8 mouse cellular contexts compared by ENCODE assay signal in the genomic region with DNA sequence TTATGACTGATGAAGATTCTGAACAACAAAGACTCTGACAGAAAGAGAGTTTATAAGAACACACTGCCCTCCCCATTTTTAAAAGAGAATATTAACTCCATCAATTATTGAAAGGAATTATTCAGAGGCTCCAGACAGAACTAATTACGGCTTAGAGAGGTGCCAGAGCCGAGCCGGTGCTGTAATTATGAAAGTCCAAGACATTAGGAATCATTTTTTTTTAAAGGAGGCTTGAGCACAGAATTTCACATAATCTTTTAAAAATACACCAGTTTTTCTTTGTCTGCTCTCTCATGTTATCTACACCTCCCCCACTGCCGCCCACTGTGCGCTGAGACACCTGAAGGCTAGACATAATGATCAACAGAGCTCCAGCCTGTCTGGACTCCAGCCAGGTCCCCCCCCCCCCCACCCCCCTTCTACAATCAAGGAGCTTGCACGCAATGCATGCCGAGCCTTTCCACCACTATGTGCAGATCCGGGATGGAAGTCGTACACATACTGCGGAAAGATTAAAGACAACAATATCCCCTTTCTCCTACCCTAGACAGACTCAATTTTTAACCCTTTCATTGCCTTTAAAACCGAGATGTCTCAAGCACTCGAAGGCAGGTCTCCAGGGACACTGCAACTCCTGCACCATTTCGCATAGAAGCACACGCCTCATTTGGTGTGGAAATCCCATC.
DNase-seq lines count a peak whose midpoint lies in the region; ATAC-seq and TF ChIP-seq lines count a peak whose summit lies in the region.

No protein-coding gene starts in this region.

- H3K4me3 ChIP-seq in bone marrow, adult 2 months (replicated peaks; ENCODE audit: control insufficient read depth, low read depth, low read length): peak overlapping the region; percentile 63
- peak overlapping the region; percentile 62 for H3K4me3 ChIP-seq in embryonic facial prominence, embryonic 12.5 days
- H3K4me3 ChIP-seq in heart, embryonic 16.5 days (ENCODE audit: low read length): peak overlapping the region; percentile 79
- H3K4me3 ChIP-seq in liver, embryonic 16.5 days (ENCODE audit: low read depth, low read length): peak overlapping the region; percentile 58
- peak overlapping the region; percentile 83 for H3K4me3 ChIP-seq in neural tube, embryonic 11.5 days (ENCODE audit: low read depth, low read length)

- WGBS in bone marrow, adult 2 months: under 1% methylated on average over 14 of the region's 14 CpGs
- 1% methylated on average over 14 of the region's 14 CpGs for WGBS in embryonic facial prominence, embryonic 12.5 days
- under 1% methylated on average over 14 of the region's 14 CpGs for WGBS in heart, embryonic 16.5 days
- 3% methylated on average over 14 of the region's 14 CpGs for WGBS in liver, embryonic 16.5 days (ENCODE audit: insufficient replicate concordance)
- WGBS in neural tube, embryonic 11.5 days: 2% methylated on average over 14 of the region's 14 CpGs

- TF ChIP-seq POLR2A in bone marrow, adult 2 months (IDR thresholded peaks at IDR 0.05; ENCODE audit: borderline replicate concordance, control insufficient read depth, low read depth, low read length): no peak

- peak overlapping the region; percentile 54 for H3K4me2 ChIP-seq in embryonic facial prominence, embryonic 12.5 days (replicated peaks)
- peak overlapping the region; percentile 67 for H3K4me2 ChIP-seq in heart, embryonic 16.5 days (ENCODE audit: low read depth, low read length)
- H3K4me2 ChIP-seq in liver, embryonic 16.5 days (ENCODE audit: low read depth, low read length): peak overlapping the region; percentile 79
- peak overlapping the region; percentile 47 for H3K4me2 ChIP-seq in neural tube, embryonic 11.5 days (ENCODE audit: low read depth)

- no peaks in the 10 kb centered on the region for H3K36me3 ChIP-seq in embryonic facial prominence, embryonic 12.5 days
- no peaks in the 10 kb centered on the region for H3K36me3 ChIP-seq in heart, embryonic 16.5 days (ENCODE audit: control insufficient read depth, insufficient read depth)
- H3K36me3 ChIP-seq in liver, embryonic 16.5 days (ENCODE audit: control insufficient read depth, insufficient read depth): no peaks in the 10 kb centered on the region
- H3K36me3 ChIP-seq in neural tube, embryonic 11.5 days (ENCODE audit: control insufficient read depth, insufficient read depth, low read length): no peaks in the 10 kb centered on the region

- no peak overlapping the region for H3K27ac ChIP-seq in bone marrow, adult 2 months (ENCODE audit: control insufficient read depth, insufficient read depth, low read depth, low read length, poor library complexity)
- peak overlapping the region; percentile 93 for H3K27ac ChIP-seq in embryonic facial prominence, embryonic 12.5 days
- H3K27ac ChIP-seq in heart, embryonic 16.5 days (ENCODE audit: low read length): peak overlapping the region; percentile 88
- peak overlapping the region; percentile 48; the same call in 1 of the 2 replicates for H3K27ac ChIP-seq in liver, embryonic 16.5 days (ENCODE audit: low read length)
- H3K27ac ChIP-seq in neural tube, embryonic 11.5 days (ENCODE audit: low read depth, low read length): peak overlapping the region; percentile 91

- H3K9me3 ChIP-seq in embryonic facial prominence, embryonic 12.5 days: no peaks in the 10 kb centered on the region
- H3K9me3 ChIP-seq in heart, embryonic 16.5 days (replicated peaks; ENCODE audit: control insufficient read depth, low read length): no peaks in the 10 kb centered on the region
- H3K9me3 ChIP-seq in liver, embryonic 16.5 days (replicated peaks; ENCODE audit: control insufficient read depth, low read length): no peaks in the 10 kb centered on the region
- no peaks in the 10 kb centered on the region for H3K9me3 ChIP-seq in neural tube, embryonic 11.5 days (ENCODE audit: control insufficient read depth, low read length)

- no peak for TF ChIP-seq CTCF in bone marrow, adult 2 months (IDR thresholded peaks at IDR 0.05; ENCODE audit: control insufficient read depth, insufficient read depth, low read length)

- peak; percentile 88 for DNase-seq in 416B (ENCODE audit: low read depth)
- DNase-seq in kidney, postnatal 25 days: peak; percentile 42 to 60
- DNase-seq in neural tube, embryonic 11.5 days (ENCODE audit: low spot score): peak; percentile 85
- DNase-seq in thymus, postnatal 14 days: peak; percentile 59

- no peaks in the 10 kb centered on the region for H3K27me3 ChIP-seq in embryonic facial prominence, embryonic 12.5 days
- H3K27me3 ChIP-seq in heart, embryonic 16.5 days (ENCODE audit: control insufficient read depth, insufficient read depth, low read length): no peaks in the 10 kb centered on the region
- H3K27me3 ChIP-seq in liver, embryonic 16.5 days (ENCODE audit: control insufficient read depth, insufficient read depth, low read depth, low read length): no peaks in the 10 kb centered on the region
- no peaks in the 10 kb centered on the region for H3K27me3 ChIP-seq in neural tube, embryonic 11.5 days (ENCODE audit: control insufficient read depth, insufficient read depth, low read length)

- peak; percentile 93 for ATAC-seq in embryonic facial prominence, embryonic 12.5 days (ENCODE audit: insufficient number of reproducible peaks, insufficient read depth, low FRiP score, low TSS enrichment)
- ATAC-seq in heart, embryonic 16.5 days (replicated peaks; ENCODE audit: extremely low read depth, insufficient read depth, low FRiP score): peak; percentile 77
- ATAC-seq in liver, embryonic 16.5 days (ENCODE audit: low read depth): peak; percentile 16; the same call in 1 of the 2 replicates
- peak; percentile 76 for ATAC-seq in neural tube, embryonic 11.5 days (ENCODE audit: insufficient read depth, low FRiP score, low TSS enrichment)

- peak overlapping the region; percentile 86 for H3K9ac ChIP-seq in embryonic facial prominence, embryonic 12.5 days
- H3K9ac ChIP-seq in heart, embryonic 16.5 days (ENCODE audit: low read length): peak overlapping the region; percentile 82
- peak overlapping the region; percentile 48 for H3K9ac ChIP-seq in liver, embryonic 16.5 days (ENCODE audit: low read depth, low read length)
- H3K9ac ChIP-seq in neural tube, embryonic 11.5 days (ENCODE audit: low read length): peak overlapping the region; percentile 96

- no peaks in the 10 kb centered on the region; the same call in 1 of the 2 replicates for H3K4me1 ChIP-seq in bone marrow, adult 2 months (ENCODE audit: control insufficient read depth, insufficient read depth, low read length)
- H3K4me1 ChIP-seq in embryonic facial prominence, embryonic 12.5 days: peaks cover 10% of the 10 kb centered on the region; the same call in 1 of the 2 replicates
- H3K4me1 ChIP-seq in heart, embryonic 16.5 days (ENCODE audit: control insufficient read depth, insufficient read depth, low read length): peaks cover 13% of the 10 kb centered on the region
- no peaks in the 10 kb centered on the region; the same call in none of the 2 replicates for H3K4me1 ChIP-seq in liver, embryonic 16.5 days (ENCODE audit: control insufficient read depth, low read depth, low read length)
- peaks cover 5% of the 10 kb centered on the region; the same call in 1 of the 2 replicates for H3K4me1 ChIP-seq in neural tube, embryonic 11.5 days (ENCODE audit: control insufficient read depth, insufficient read depth, low read length)

Comparison
In these comparisons a context has a peak if more than half of its experiments do, and no peak if none do; other contexts are left out.
1. ATAC-seq: peak in every context shown above with its lines; median percentile 93 in embryonic facial prominence, embryonic 12.5 days; 77 in heart, embryonic 16.5 days; 76 in neural tube, embryonic 11.5 days; 16 in liver, embryonic 16.5 days.